Mouse (Mus musculus) adrenal gland, adult (tissue): ENCODE measurements around the gene Nvl.
A peak's percentile ranks its signal among the peaks of the same experiment; 100 is the strongest.

Experiments used
- DNase-seq, 2 experiments: peaks; one replicate each; pipeline ENCODE4 v3.0.0; 2022 to 2023; ENCODE audit warnings: low spot score in 1 of 2; ENCODE audit not compliant: inconsistent age in 2 of 2

Gene Nvl

DNA sequence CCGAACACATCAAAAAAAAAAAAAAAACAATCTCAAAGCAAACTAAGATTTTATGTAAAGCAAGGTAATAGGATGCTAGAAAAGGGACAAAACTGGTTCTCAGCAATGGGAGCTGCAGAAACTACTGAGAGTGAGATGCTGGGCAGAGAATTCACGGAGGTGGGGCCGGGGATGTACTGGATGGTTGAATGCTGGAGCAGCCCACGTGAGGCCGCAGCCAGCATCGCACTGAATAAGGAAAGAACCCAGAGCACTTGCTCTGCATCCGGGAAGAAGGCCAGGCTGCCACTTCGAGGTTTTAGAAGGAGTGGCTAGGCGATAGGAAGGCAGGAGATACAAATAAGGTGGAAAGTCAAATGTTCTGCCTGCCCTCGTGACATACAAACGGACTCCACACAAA lies 74.3 kb downstream of the Nvl start:
- DNase-seq = no peak

DNA sequence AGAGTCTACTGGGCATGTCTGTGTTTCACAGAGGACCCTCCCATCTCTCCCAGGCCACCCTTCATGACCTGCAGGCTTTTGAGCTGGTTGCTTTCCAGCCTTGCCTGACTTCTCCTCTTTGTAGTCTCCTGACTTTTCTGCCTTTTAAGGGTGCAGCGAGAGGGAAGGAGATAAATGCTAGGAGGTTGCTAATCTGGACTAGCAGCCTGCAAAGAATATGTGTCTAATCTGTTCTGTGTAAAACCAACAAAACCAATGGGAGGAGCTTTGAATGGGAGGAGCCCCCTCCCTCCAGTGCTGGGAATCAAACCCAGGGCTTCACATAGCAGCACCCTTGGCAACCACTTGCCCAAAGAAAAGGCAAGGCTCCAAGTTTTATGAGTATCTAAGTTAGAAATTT lies 75.7 kb downstream of the Nvl start:
- DNase-seq = no peak

DNA sequence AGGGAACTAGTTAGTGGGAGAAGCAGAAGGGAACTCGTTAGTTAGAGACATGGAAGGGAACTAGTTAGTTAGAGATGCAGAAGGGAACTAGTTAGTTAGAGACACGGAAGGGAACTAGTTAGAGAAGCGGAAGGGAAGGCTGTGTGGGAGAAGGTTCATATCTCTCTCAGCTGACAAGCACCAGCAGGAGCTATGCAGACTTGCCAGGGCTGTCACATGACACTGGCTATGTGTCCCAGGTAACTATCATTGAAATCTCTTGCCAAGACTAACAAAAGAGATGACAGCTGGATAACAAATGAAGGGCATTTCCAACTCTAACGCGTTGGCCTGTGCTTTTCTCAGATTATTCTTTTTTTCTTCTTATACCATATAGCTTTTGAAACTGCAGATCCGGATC lies 79.4 kb downstream of the Nvl start:
- no peak for DNase-seq

DNA sequence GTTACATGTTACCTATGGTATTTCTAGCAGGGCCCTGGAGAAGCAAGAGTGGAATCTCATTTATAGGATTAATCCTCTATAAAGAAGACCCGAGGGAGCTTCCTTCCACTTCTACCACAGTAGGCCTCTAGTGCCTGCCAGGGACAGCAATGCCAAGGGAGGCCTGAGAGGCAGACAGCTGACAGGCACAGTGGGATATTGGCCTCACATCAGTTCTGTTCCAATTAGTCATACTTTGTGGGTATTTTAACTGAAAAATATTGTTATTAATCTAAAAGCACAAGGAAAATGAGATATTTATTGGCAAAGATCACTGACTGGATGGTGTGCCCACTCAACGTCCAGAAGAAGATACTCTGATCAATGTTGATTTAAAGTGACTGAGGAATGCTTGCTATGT lies 80.0 kb downstream of the Nvl start:
- no peak for DNase-seq

DNA sequence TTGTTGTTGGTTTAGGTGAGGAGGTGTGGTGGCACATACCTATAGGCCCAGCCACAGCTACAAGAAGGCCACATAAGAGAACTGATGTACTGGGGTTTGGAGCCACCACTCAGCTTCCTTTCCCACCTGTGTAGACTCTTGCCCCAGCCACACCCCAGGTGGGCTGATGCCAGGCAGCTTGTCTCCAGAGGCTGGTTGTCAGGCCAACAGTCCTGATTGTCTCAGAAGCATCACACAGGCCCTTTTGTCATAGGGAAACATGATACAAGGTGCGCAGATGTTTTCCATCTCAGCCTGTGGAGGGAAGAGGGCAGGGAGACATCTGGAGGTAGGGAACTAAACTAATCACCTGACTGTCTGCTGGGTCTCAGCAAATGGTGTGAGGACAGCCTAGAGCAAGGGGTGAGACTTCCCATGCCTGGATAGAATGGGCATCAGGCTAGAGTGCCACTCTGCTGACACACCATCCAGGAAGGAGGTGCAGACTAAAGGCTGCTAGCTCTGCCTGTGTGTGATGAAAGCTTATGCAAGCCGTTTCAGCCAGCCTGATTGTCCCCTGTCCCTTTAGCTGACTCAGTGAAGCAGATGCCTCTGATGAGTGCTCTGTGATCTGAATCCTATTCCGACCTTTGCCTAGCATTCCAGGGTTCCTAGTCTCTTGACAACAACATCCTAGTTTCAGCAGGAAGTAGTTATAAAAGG lies 82.1 kb downstream of the Nvl start:
- no peak for DNase-seq

DNA sequence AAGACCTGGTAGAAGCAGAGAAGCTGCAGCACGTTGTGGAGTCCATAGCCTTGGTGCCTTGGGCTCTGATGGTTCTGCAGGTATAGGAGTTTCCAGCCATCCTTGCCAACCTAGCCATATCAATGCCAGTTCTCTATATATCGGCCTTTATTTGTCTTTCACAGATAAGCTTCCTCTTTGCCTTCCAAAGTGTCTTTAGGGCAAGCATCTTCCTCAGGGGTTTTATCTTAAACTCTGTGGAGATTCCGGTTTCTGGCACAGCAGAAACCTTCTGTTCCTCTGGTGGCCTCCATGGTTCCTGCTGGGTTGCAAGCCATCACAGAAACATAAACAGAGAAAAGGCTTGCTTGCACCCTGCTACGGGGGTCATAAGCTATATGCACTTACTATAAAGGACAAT lies 91.1 kb downstream of the Nvl start:
- no peak for DNase-seq

DNA sequence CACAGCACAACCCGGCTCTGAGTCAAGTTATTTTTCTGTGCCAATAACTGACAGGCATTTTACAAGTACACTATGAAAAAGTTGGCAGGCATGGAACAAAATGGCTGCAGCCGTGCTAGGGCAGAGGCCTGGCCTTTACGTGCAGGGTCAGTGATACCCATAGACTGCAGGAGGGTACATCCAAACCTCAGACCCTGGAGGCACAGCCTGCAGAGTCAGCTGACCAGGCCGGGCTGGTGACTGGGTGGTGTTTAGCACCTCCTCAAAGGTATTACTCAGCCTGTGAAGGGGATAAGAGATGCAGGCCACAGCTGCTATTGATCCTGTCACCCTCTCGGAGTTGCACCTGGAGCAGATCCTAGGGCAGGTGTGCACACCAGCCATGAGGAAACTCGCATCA lies 93.1 kb downstream of the Nvl start, which contains the start of gene 9130409I23Rik:
TSS of gene 9130409I23Rik (plus strand) at position 301 of the 400 bp plus-strand sequence.
- DNase-seq = no peak

DNA sequence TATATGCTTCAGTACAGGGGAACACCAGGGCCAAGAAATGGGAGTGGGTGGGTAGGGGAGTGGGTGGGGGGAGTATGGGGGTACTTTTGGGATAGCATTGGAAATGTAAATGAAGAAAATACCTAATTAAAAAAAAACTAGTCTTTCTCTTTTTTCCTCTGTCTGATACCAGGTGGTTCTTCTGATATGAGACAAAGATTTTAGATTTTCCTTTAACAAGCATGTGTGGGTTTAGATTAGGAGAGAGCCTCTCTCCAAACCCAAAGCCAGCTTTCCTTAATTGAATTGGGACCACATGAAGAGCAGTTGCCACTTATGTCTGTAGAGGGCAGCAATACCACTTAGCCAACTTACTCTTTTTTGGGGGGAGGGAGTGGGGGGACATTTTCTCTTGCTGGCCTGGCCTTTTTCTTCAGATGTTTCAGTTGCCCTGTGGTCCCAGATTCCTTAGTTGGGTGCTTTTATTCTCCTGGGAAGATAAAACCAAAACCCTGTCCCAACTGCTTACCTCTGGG lies 94.6 kb downstream of the Nvl start:
- no peak for DNase-seq

DNA sequence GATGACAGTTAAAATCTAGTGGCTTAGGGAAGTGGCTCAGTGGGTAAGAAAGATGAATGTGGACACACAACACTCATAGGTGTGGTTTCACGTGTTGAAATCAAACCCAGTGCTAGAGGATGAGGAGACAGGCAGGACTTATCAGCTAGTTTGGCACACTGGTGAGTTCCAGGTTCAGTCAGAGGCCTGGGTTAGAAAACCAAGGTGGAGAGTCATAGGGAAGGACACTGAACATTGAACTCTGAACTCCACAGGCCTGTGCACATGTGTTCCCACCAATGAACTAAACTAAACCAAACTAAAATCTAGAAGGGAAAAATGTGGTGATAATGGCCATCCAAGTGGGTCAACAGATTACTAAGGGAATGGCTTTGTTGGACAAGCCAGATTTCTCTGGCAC lies 96.5 kb downstream of the Nvl start:
- DNase-seq = no peak

DNA sequence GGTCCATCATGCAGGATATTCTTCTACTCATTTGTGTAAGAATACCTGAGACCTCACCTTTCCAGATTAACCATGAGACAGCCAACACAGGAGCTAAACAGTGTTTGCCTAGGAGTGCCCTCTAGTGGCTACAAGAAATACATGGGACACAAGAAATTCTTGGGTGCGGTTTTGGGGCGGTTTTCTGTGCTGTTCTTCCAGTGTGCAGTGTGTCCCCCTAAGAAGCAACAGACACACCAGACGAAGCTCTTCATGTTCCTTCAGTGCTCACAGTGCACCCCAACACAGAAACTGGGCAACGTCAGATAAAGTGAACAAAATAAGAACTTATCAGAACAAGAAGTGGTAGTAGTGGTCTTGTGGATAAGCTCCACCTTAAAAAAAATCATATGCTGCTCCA lies 104.4 kb downstream of the Nvl start:
- DNase-seq = peak; percentile 18 to 70

DNA sequence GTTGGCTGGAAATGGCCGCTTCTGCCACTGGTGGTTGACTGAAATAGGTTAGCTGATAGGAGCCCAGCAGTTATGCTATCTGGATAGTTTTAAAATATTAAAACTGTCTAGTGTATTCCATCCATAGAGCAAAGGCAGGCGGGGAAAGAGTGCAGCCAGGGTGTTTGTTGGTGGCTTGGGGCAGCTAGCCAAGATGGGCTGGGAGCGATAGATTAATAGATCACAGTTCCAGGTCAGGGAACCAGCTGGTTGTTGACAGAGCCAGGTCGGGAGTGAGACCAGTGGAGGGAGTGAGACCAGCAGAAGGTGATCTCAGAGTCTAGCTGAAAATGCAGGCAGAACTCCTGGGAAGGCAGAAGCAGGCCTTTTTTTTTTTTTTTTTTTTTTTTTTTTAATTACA lies 106.4 kb downstream of the Nvl start:
- peak in 1 of 2 experiments; percentile 58 for DNase-seq
